Mouse (Mus musculus) ES-E14 (cell line): ENCODE results near the gene Islr.

Source experiments
- CHD2 ChIP-seq: IDR thresholded peaks from 2 replicates; pipeline ENCODE4 v1.6.1; 2014; ENCODE audit warnings: mild to moderate bottlenecking, low read depth, low read length, inconsistent platforms
- HCFC1 ChIP-seq: IDR thresholded peaks from 2 replicates; pipeline ENCODE4 v1.6.1; 2012; ENCODE audit warnings: low read length, inconsistent platforms, borderline replicate concordance; ENCODE audit not compliant: insufficient read depth
- MAFK ChIP-seq: IDR thresholded peaks from 2 replicates; pipeline ENCODE4 v1.6.1; 2014; ENCODE audit warnings: mild to moderate bottlenecking, low read depth, low read length, inconsistent platforms; ENCODE audit not compliant: insufficient read depth
- ZC3H11A ChIP-seq: IDR thresholded peaks from 2 replicates; pipeline ENCODE4 v1.6.1; 2012; ENCODE audit warnings: low read depth, mild to moderate bottlenecking, inconsistent platforms, low read length, borderline replicate concordance
- ZNF384 ChIP-seq: IDR thresholded peaks from 2 replicates; pipeline ENCODE4 v1.6.1; 2012; ENCODE audit warnings: low read depth, low read length, inconsistent platforms

DNA sequence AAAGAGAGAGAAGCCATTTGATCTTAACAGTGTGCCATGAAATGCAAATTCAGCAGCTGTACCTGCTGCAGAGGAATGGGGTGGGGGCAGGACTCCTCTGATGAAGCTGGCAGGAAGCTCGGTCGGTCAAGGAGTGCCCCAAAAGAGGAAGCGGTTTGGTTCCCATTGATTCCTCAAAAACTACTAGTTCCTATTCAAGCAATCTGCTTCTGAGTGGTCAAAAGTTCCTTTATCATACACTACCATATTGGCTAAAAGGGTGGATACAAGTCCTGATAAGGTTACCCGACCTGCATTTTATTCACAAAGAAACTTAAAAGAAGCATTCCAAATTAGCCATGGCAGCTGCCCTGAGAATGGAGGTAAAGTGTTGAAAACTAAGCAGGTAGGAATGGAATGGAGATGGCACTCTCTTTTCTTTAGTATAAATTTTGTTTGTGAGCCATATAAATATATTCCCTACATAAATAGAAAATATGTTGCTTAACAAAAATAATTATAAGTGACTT is 42.0 kb upstream of the Islr start:
- no peak for TF ChIP-seq ZC3H11A
- TF ChIP-seq CHD2, result no peak
- no peak for TF ChIP-seq ZNF384
- TF ChIP-seq HCFC1, result no peak
- no peak for TF ChIP-seq MAFK
